Mouse (Mus musculus): ENCODE data around the gene Dao. TPM values are rescaled to one million over a fixed set of nuclear protein-coding genes. Genes with fewer than 3 reads are reported as not detected.

Gene Dao
- polyA plus RNA-seq, 1 experiment = not detected

DNA sequence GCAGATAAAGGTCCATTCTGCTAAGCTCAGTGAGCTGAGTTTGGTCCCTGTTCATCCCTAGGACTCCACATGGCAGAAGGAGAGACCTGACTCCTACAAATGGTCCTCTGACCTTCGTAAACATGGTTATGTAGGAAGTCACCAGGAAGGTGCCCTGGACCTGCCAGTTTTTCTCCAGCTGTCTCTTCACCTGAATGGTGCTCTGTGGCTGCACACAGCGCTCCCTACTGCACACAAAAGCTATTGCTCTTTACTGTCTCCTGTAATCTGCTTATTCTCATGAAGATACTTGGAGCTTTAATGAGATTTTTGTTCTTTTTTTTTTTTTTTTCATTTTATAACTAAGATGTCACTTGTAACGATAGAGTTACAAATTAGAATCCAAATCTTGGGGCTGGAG lies 43.1 kb downstream of the Dao start:
- peaks cover 6% of the 10 kb centered on the region for H3K4me1 ChIP-seq (ENCODE audit: control insufficient read depth)
- H3K27me3 ChIP-seq (ENCODE audit: control insufficient read depth) = peaks cover 12% of the 10 kb centered on the region
- no peak overlapping the region for H3K4me3 ChIP-seq (replicated peaks)
- H3K9me3 ChIP-seq (ENCODE audit: control insufficient read depth, low read length) = no peaks in the 10 kb centered on the region
- H3K36me3 ChIP-seq (ENCODE audit: control insufficient read depth) = no peaks in the 10 kb centered on the region
- TF ChIP-seq TAL1 (IDR thresholded peaks at IDR 0.05; ENCODE audit: low read length) (no peak), GATA1 (IDR thresholded peaks at IDR 0.05; ENCODE audit: low read length) (no peak)

DNA sequence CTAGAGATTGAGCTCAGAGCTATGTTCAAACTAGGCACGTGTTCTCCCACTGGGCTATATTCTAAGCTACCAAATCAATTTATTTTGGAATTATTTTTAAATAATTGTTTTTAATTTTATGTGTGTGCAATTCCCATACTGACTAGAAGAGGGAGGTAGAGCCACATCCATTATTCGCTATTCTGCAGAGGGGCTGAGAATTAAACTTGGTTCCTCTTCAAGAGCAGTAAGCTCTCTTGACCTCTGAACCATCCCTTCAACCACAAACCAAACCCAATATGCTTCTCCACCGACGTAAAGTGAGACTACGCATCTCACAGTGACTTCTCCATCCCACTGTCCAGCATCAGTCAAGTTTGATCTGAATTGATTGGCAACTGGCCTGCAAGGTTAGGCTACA lies 43.7 kb downstream of the Dao start:
- Histone ChIP-seq H3K9me3 (ENCODE audit: control insufficient read depth, low read length) (no peaks in the 10 kb centered on the region), H3K36me3 (ENCODE audit: control insufficient read depth) (no peaks in the 10 kb centered on the region), H3K4me1 (ENCODE audit: control insufficient read depth) (peaks cover under 1% of the 10 kb centered on the region; the same call in 1 of the 2 replicates), H3K27me3 (ENCODE audit: control insufficient read depth) (peaks cover 12% of the 10 kb centered on the region), H3K4me3 (replicated peaks) (no peak overlapping the region)
- TF ChIP-seq GATA1 (IDR thresholded peaks at IDR 0.05; ENCODE audit: low read length) = no peak
- TF ChIP-seq TAL1 (IDR thresholded peaks at IDR 0.05; ENCODE audit: low read length) = no peak

DNA sequence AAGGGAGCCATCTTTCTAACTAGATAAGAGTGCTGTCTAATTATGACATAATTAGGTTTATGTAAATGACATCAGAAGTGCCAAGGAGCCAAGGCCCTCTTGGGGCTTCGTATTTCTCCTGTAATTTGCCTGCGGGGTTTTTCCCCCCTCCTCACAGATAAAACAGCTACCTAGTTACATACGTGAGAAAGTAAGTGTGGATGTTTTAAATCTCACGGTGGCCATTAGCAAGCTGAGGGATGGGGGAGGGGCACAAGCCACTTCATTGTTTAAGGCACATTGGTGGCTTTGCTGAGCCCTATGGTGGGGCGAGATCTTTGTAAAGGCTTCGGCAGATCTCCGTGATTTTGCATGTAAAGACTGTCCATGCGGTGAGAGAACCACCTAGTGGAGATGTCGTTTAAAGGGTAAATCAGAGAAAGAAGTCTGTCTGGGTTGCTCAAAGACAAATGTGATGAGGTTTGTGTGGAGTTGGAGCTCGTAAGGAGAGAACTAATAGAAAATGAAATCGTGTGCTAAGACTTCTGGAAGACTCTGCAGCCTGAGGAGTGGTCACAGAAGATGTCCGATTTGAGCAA lies 45.3 kb downstream of the Dao start:
- H3K27me3 ChIP-seq (ENCODE audit: control insufficient read depth) = peaks cover 8% of the 10 kb centered on the region
- H3K4me3 ChIP-seq (replicated peaks) = no peak overlapping the region
- no peaks in the 10 kb centered on the region for H3K9me3 ChIP-seq (ENCODE audit: control insufficient read depth, low read length)
- H3K36me3 ChIP-seq (ENCODE audit: control insufficient read depth) = no peaks in the 10 kb centered on the region
- TF ChIP-seq GATA1 (IDR thresholded peaks at IDR 0.05; ENCODE audit: low read length) (no peak), TAL1 (IDR thresholded peaks at IDR 0.05; ENCODE audit: low read length) (no peak)
- H3K4me1 ChIP-seq (ENCODE audit: control insufficient read depth) = no peaks in the 10 kb centered on the region

DNA sequence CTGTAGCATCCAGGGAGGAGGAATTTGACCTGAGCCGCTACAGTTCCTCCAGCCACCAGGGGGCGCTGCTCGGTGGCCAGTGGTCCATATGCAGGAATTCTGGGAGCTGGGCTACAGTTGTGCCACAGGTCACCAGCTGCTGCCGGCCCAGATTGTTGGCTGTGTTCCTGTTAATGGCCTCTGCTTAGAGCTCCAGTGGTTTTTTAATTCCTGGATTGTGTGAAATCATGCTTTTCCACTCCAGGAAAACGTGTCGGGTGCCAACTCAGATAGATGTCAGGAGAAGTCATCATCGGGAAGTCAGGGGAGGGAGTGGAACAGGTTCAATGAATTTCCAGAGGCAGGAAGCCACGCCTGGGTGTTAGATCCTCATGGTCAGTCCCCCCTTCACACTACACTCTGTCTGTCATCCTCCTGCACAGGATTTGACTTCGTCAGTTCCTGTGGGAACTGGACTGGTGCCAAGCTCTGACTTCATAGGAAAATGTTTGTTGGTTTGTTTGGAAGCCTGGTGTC lies 48.8 kb downstream of the Dao start:
- no peak overlapping the region for H3K4me3 ChIP-seq (replicated peaks)
- H3K27me3 ChIP-seq (ENCODE audit: control insufficient read depth) = peaks cover 3% of the 10 kb centered on the region; the same call in 1 of the 2 replicates
- H3K4me1 ChIP-seq (ENCODE audit: control insufficient read depth) = no peaks in the 10 kb centered on the region
- TF ChIP-seq GATA1 (IDR thresholded peaks at IDR 0.05; ENCODE audit: low read length) = no peak
- no peak for TF ChIP-seq TAL1 (IDR thresholded peaks at IDR 0.05; ENCODE audit: low read length)
- no peaks in the 10 kb centered on the region for H3K36me3 ChIP-seq (ENCODE audit: control insufficient read depth)
- H3K9me3 ChIP-seq (ENCODE audit: control insufficient read depth, low read length) = no peaks in the 10 kb centered on the region

DNA sequence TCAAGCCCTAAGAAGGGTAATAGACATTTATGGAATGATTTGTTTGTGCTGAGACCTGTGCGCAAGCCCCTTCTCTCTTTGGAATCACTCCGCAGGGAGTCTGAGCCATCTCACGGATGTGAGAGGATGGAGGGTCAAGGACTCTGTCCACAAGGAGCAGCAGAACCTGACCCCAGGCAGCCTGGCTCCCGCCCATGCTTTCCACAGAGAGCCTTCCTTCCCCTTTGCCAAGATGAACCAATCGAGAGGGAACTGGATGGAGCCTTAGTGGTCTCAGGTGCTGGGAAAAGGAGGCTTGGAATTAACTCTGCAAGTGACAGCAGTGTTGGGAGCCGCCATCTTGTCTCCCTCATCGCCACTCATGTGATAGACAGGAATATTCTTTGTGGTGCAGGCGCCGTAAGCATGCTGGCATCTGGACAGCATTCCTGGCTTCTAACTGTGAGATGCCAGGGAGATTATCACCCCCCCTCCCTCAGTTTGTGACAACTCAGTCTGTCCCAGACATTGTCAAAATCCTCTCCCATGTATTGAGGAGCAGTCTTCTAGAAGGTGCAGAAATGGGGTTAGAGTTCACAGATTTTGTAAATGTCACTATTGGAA lies 53.7 kb downstream of the Dao start:
- no peaks in the 10 kb centered on the region for H3K27me3 ChIP-seq (ENCODE audit: control insufficient read depth)
- TF ChIP-seq TAL1 (IDR thresholded peaks at IDR 0.05; ENCODE audit: low read length) = no peak
- TF ChIP-seq GATA1 (IDR thresholded peaks at IDR 0.05; ENCODE audit: low read length) = no peak
- no peaks in the 10 kb centered on the region for H3K4me1 ChIP-seq (ENCODE audit: control insufficient read depth)
- no peaks in the 10 kb centered on the region for H3K36me3 ChIP-seq (ENCODE audit: control insufficient read depth)
- H3K4me3 ChIP-seq (replicated peaks) = no peak overlapping the region
- peaks cover 6% of the 10 kb centered on the region for H3K9me3 ChIP-seq (ENCODE audit: control insufficient read depth, low read length)

DNA sequence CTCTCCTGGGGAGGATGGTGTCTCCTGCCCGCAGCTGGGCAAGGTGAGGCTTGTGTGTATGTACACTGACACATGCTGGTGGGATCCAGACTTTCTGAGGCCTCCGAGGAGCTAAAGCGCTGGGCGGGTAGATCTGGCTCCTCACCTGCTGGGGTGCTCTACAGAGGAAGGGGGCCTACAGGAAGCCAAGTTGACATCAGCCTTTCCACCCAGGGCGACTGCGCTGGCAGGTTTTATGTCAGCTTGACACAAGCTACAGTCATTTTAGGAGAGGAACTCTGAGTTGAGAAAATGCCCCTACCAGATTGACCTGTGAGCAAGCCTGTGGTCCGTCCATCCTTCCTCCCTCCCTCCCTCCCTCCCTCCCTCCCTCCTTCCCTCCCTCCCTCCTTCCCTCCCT lies 58.2 kb downstream of the Dao start:
- H3K9me3 ChIP-seq (ENCODE audit: control insufficient read depth, low read length) = peaks cover 6% of the 10 kb centered on the region
- H3K4me3 ChIP-seq (replicated peaks) = no peak overlapping the region
- TF ChIP-seq TAL1 (IDR thresholded peaks at IDR 0.05; ENCODE audit: low read length) (no peak), GATA1 (IDR thresholded peaks at IDR 0.05; ENCODE audit: low read length) (no peak)
- H3K27me3 ChIP-seq (ENCODE audit: control insufficient read depth) = no peaks in the 10 kb centered on the region
- H3K4me1 ChIP-seq (ENCODE audit: control insufficient read depth) = no peaks in the 10 kb centered on the region
- H3K36me3 ChIP-seq (ENCODE audit: control insufficient read depth) = no peaks in the 10 kb centered on the region

DNA sequence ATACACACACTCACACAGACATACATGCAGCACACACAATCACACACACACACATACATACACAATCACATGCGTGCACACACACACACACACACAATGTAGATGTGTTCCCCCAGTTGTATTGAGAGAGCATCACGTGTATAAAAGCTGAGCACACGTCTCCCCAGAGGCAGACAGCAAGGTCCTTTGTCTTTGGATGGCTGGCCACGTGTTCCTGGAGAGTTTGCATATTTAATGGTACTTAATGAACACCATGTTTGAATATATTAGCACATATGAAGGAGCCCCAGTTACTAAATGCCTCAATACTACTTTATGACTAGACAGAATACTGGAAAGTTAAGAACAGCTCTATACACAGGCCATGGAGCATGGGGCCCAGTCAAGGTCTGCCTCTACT lies 60.5 kb downstream of the Dao start:
- Histone ChIP-seq H3K4me1 (ENCODE audit: control insufficient read depth) (no peaks in the 10 kb centered on the region), H3K4me3 (replicated peaks) (no peak overlapping the region), H3K9me3 (ENCODE audit: control insufficient read depth, low read length) (no peaks in the 10 kb centered on the region), H3K27me3 (ENCODE audit: control insufficient read depth) (no peaks in the 10 kb centered on the region), H3K36me3 (ENCODE audit: control insufficient read depth) (no peaks in the 10 kb centered on the region)
- TF ChIP-seq GATA1 (IDR thresholded peaks at IDR 0.05; ENCODE audit: low read length) (no peak), TAL1 (IDR thresholded peaks at IDR 0.05; ENCODE audit: low read length) (no peak)

DNA sequence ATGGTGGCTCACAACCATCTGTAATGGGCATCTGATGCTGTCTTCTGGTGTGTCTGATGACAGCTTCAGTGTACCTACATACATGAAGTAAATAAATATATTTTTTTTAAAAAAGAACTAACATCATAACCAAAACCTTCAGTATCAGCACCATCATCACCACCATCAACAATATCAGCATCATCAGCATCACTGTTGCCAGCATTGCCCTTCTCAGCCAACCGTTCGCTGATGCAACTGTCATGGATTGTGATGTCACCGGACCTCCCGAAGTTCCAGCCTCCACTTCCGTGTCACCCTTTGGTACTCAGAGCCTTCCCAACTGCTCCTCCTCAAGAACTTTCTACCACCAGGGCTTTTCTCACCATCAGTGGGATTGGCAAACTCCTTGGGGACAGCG lies 61.7 kb downstream of the Dao start, which contains the start of gene Usp30:
Gene Usp30, plus strand, starts transcription at position 301 of the 400 bp plus-strand sequence.
- TF ChIP-seq GATA1 (IDR thresholded peaks at IDR 0.05; ENCODE audit: low read length) (no peak), TAL1 (IDR thresholded peaks at IDR 0.05; ENCODE audit: low read length) (no peak)

DNA sequence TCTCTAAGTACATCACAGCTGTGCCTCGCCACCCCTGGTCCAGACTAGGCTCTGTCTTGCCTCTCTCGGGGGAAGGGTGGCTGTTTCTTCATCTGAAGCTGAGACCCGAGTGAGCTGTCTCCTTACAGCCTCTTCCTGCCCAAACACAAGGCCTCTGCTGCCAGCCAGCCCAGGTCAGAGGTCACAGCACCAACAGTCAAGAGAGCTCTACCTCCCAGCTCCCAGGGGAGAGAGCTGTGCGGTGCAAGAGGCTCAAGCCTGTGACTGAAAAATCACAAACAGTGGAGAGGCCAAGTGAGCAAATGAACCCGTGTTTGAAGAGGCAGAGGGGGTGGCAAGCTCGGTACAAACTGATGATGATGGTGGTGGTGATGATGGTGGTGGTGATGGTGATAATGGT lies 63.1 kb downstream of the Dao start:
- TF ChIP-seq TAL1 (IDR thresholded peaks at IDR 0.05; ENCODE audit: low read length) (no peak), GATA1 (IDR thresholded peaks at IDR 0.05; ENCODE audit: low read length) (no peak)
- Histone ChIP-seq H3K9me3 (ENCODE audit: control insufficient read depth, low read length) (peaks cover 7% of the 10 kb centered on the region), H3K4me1 (ENCODE audit: control insufficient read depth) (no peaks in the 10 kb centered on the region), H3K36me3 (ENCODE audit: control insufficient read depth) (no peaks in the 10 kb centered on the region), H3K4me3 (replicated peaks) (no peak overlapping the region), H3K27me3 (ENCODE audit: control insufficient read depth) (no peaks in the 10 kb centered on the region)

More for the DNA sequence above, 61.7 kb downstream of the Dao start, which contains the start of gene Usp30:
- H3K9me3 ChIP-seq (ENCODE audit: control insufficient read depth, low read length) = no peaks in the 10 kb centered on the region
- no peaks in the 10 kb centered on the region for H3K27me3 ChIP-seq (ENCODE audit: control insufficient read depth)
- no peak within 1 kb of the TSS for H3K4me3 ChIP-seq (replicated peaks)
- no peaks in the 10 kb centered on the region for H3K4me1 ChIP-seq (ENCODE audit: control insufficient read depth)
- H3K36me3 ChIP-seq (ENCODE audit: control insufficient read depth) = no peaks in the 10 kb centered on the region
